Mouse (Mus musculus) embryonic fibroblast, embryonic 13.5 days (primary cell): ENCODE data around the gene Anks1b.

Experiments used
- CTCF ChIP-seq: IDR thresholded peaks from 2 replicates; pipeline ENCODE4 v1.5.1; 2011; ENCODE audit warnings: mild to moderate bottlenecking, control low read depth, low read length, moderate library complexity, borderline replicate concordance; ENCODE audit not compliant: insufficient read depth
- POLR2A ChIP-seq: IDR thresholded peaks from 2 replicates; pipeline ENCODE4 v1.6.1; 2011; ENCODE audit warnings: low read depth, mild to moderate bottlenecking, control low read depth, low read length, moderate library complexity

DNA sequence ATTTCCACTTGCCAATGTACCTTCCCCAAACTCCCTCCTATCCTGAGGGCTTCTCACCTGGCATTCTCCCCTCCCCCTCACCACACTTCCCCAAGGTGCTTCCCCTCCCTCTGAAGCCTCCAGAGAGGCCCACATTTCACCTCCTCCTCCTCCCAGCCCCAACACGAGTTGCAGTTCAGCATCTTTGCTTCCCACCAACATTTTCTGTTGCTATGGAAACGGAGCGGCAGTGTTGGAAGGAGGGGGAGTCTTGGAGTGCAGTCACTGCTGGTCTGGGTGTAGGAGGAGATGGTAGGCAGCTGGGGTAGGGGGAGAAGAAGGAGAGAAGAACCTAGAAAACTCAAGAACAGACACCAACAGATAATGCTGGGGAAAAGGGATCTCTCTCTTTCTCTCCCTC lies 722.8 kb downstream of the Anks1b start:
- TF ChIP-seq POLR2A = no peak
- no peak for TF ChIP-seq CTCF
